18 mouse cellular contexts compared by ENCODE assay signal in genomic region chr13:25858207-25858606, GRCm38 (mm10).
"Had no signal": no experiment of that assay in that cellular context is flagged by ENCODE, and none has a peak within 500 bp of the region (broad histone marks: within the 10 kb centered on the region; RNA-seq: fewer than 3 reads in every experiment).

No protein-coding gene starts in this region.

- DNase-seq: gastrocnemius, adult 2 months; gastrocnemius, postnatal 10 days; gastrocnemius, postnatal 25 days; heart, adult 11 months; heart, adult 2 months; heart, postnatal 14 days; heart, postnatal 36 days; kidney, adult 11 months; kidney, adult 2 months; kidney, adult 9 months; kidney, postnatal 14 days; kidney, postnatal 36 days; layer of hippocampus, adult 9-11 months; layer of hippocampus, postnatal 36 days; left cerebral cortex, postnatal 4 days had no signal

- ATAC-seq: hindbrain, postnatal 0 days; intestine, embryonic 16.5 days; liver, embryonic 12.5 days had no signal
